Mouse (Mus musculus): ENCODE results near the gene Trp63. TPM values are rescaled to one million over a fixed set of nuclear protein-coding genes. Genes with fewer than 3 reads are reported as not detected.

Gene Trp63
- total RNA-seq, 2 experiments from 2014 or later: 1.0 to 1.1 TPM

DNA sequence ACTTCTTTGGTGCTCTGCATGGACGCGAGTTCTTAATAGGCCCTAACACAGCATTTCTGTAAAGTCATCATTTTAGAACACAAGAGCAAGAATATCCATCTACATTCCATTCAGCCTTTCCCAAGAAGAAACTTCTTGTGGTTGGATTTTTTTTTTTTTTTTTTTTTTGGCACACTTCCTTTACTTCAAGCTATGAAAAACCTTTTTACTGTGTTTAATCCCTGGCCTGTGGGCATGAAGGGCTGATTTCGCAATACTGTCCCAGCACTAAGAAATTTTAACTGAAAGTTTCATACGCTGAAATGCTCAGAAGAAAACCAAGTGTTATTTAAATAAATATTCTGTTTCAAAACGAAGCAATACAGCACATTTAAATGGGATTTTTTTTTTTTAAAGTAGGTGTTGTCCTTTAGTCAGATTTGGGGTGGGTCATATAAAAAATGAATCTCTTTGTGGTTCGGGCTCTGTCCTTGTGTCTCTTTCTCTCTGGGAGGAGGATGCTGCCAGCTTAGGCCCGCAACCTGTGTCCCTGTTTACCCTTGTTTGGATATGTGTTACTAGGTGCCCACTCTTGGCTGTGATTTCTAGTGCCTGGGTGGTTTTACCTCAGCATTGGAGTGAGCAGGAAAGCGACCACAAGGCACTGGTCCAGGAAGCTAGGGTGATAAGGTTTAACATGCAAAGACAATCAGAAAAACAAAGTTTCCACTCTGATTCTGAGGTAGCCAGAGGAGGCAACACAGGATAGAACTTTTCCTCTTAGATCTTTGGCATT lies 177.4 kb downstream of the Trp63 start:
- intact Hi-C loops (cut with DNase I): no loop called here
- DNase-seq: peak; percentile 15 to 24

GRCm38 (mm10) chr16:25865096-25865869 lies 181.7 kb downstream of the Trp63 start:
- intact Hi-C loops (cut with DNase I): no loop called here
- peak; percentile 38 to 48 for DNase-seq

- DNase-seq: no peak
- intact Hi-C loops (cut with DNase I): no loop called here
Observed at GRCm38 (mm10) chr16:25871503-25871902, 187.9 kb downstream of the Trp63 start.

GRCm38 (mm10) chr16:25875681-25876080 lies 192.1 kb downstream of the Trp63 start:
- no peak for DNase-seq
- intact Hi-C loops (cut with DNase I): no loop called here

DNA sequence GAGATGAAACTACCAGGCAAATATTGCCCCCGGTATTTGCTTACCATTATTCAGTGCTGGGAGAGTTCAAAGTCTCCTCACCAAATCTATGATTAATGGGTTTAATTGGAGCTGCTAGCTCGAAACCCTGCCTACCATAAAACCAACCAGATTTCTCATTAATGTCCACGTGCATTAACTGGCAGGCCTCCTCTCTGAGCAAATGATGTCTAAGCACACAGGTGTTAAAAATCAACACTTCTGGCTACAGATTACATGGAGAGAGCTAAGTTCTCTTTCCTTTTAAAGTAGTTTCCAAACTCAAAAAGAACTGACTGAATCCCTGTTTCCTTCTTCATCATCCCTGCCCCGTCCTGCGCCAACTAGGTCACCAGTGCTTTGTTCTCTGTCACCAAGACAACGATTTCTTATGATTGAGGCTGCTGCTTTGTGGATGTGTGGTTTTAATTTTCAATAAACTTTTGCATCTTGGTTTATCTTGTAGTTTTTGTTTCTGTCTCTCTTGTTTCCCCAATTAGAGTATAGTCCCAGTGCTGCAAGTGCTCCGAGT lies 193.9 kb downstream of the Trp63 start:
- no peak for DNase-seq
- intact Hi-C loops (cut with DNase I): no loop called here

- intact Hi-C loops (cut with DNase I): no loop called here
Observed at GRCm38 (mm10) chr16:25878116-25878515, 194.6 kb downstream of the Trp63 start.

GRCm38 (mm10) chr16:25899071-25899470 lies 215.5 kb downstream of the Trp63 start:
- intact Hi-C loops (cut with DNase I): no loop called here
- DNase-seq: no peak

More at GRCm38 (mm10) chr16:25878116-25878515, 194.6 kb downstream of the Trp63 start:
- DNase-seq: no peak

- intact Hi-C loops (cut with DNase I): no loop called here
- DNase-seq: no peak
Observed at GRCm38 (mm10) chr16:25899657-25900056, 216.1 kb downstream of the Trp63 start.

DNA sequence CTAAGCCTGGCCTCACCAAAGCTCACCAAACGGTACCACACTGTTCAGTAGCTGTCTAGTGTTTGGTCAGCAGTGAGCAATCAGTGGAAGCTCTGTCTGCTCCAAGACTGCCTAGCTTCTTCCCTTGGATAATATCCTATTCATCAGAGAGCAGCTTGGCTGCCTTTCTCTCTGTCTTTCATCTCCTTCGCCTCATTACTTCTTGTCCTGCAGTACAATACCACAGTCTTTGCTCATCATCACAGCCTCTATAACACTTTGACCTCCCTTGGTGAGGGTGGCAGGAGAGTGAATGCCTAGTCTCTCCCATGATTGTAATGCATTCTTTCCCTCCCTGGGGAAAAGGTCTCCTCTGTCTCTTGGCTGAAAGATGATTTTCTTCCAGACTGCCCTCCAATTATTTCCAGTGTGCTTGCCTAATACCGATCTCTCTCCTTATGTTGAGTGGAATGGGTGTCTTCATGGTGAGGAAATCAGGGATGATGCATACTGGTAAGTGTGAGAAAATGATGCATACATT lies 216.9 kb downstream of the Trp63 start:
- intact Hi-C loops (cut with DNase I): no loop called here
- no peak for DNase-seq

DNA sequence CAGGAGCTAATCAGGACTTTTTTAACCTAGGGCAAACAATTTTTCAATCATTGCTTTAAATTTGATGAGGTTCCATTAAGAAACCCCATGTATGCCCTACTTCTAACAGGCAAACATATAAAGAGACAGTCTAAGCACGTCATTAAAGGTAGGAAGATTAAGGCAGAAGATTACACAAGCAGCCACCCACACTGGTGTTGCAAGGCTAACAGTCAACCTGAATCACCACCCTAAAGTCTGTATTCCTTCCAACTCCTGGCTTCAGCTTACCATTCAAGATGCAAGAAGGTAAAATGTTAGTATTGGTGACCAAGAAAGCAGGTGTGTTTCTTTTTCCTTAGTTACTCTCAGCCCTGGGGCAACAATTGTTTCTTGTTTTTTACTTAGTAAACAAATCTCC lies 228.6 kb downstream of the Trp63 start:
- intact Hi-C loops (cut with DNase I): no loop called here
- DNase-seq: no peak

GRCm38 (mm10) chr16:25934181-25934580 lies 250.6 kb downstream of the Trp63 start:
- DNase-seq: no peak
- intact Hi-C loops (cut with DNase I): no loop called here

All from heart, postnatal 10 days (tissue).